Mouse (Mus musculus): ENCODE measurements around the gene Tsen54. TPM values are rescaled to one million over a fixed set of nuclear protein-coding genes. Genes with fewer than 3 reads are reported as not detected.

Tsen54 gene
- polyA plus RNA-seq, 1 experiment from 2014 or later, result 37.7 TPM

- no peak for ATAC-seq
- no peak overlapping the region for H3K9ac ChIP-seq (ENCODE audit: low read depth, low read length)
- H3K27me3 ChIP-seq (replicated peaks; ENCODE audit: control insufficient read depth, insufficient read depth, low read length), result peaks cover 18% of the 10 kb centered on the region
- H3K36me3 ChIP-seq (ENCODE audit: control insufficient read depth, insufficient read depth, low read length), result no peaks in the 10 kb centered on the region
- H3K4me3 ChIP-seq (ENCODE audit: low read length), result no peak overlapping the region
- H3K9me3 ChIP-seq (ENCODE audit: control insufficient read depth, low read length), result no peaks in the 10 kb centered on the region
- H3K4me2 ChIP-seq (ENCODE audit: low read depth, low read length), result no peak overlapping the region
- 81% methylated on average over 8 of the region's 8 CpGs for WGBS
- peaks cover 7% of the 10 kb centered on the region; the same call in 1 of the 2 replicates for H3K4me1 ChIP-seq (ENCODE audit: control insufficient read depth, insufficient read depth, low read length)
- no peak overlapping the region for H3K27ac ChIP-seq (ENCODE audit: low read length)
Observed at GRCm38 (mm10) chr11:115863895-115864294, 49.4 kb downstream of the Tsen54 start.

- no peak overlapping the region for H3K4me3 ChIP-seq (ENCODE audit: low read length)
- H3K9me3 ChIP-seq (ENCODE audit: control insufficient read depth, low read length), result no peaks in the 10 kb centered on the region
- ATAC-seq, result peak; percentile 83
- WGBS, result 62% methylated on average over 8 of the region's 8 CpGs
- H3K27me3 ChIP-seq (replicated peaks; ENCODE audit: control insufficient read depth, insufficient read depth, low read length), result no peaks in the 10 kb centered on the region
- H3K27ac ChIP-seq (ENCODE audit: low read length), result peak overlapping the region; percentile 63
- peaks cover 11% of the 10 kb centered on the region for H3K4me1 ChIP-seq (ENCODE audit: control insufficient read depth, insufficient read depth, low read length)
- H3K9ac ChIP-seq (ENCODE audit: low read depth, low read length), result no peak overlapping the region
- no peaks in the 10 kb centered on the region for H3K36me3 ChIP-seq (ENCODE audit: control insufficient read depth, insufficient read depth, low read length)
- no peak overlapping the region for H3K4me2 ChIP-seq (ENCODE audit: low read depth, low read length)
Observed at GRCm38 (mm10) chr11:115869393-115869792, 54.9 kb downstream of the Tsen54 start.

DNA sequence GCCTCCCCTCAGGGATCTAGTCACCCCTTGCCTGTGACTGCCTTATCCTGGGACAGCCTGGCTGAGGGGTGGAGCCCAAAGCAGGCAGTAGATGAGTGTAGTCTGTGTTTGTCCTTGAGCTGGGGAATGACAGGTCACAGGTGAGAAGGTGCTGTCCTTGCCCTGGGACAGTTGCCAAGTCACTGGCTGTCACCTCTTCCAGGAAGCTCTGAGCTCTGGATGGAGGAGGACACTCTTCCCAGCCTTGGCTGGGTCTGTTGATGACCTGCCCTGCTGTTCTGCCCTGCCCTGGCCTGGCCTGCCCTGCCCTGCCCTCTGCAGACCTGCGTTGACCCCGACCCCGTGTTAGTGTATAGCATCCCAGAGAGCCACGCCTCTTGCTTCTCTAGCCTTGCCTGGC, 57.9 kb downstream of the Tsen54 start:
- 59% methylated on average over 4 of the region's 4 CpGs for WGBS
- Histone ChIP-seq H3K27me3 (replicated peaks; ENCODE audit: control insufficient read depth, insufficient read depth, low read length) (no peaks in the 10 kb centered on the region), H3K9me3 (ENCODE audit: control insufficient read depth, low read length) (no peaks in the 10 kb centered on the region), H3K27ac (ENCODE audit: low read length) (peak overlapping the region; percentile 33; the same call in 1 of the 2 replicates), H3K4me2 (ENCODE audit: low read depth, low read length) (no peak overlapping the region), H3K4me3 (ENCODE audit: low read length) (no peak overlapping the region), H3K9ac (ENCODE audit: low read depth, low read length) (no peak overlapping the region), H3K4me1 (ENCODE audit: control insufficient read depth, insufficient read depth, low read length) (peaks cover 17% of the 10 kb centered on the region), H3K36me3 (ENCODE audit: control insufficient read depth, insufficient read depth, low read length) (no peaks in the 10 kb centered on the region)
- peak; percentile 8 for ATAC-seq

Small RNA genes within 50 kb of the gene (microRNA-seq; reads per million reads assigned to microRNA genes)
- not detected for gene Mir5621

Other genes starting within 250 kb of the Tsen54 start
- 90.0 and 103 TPM in 2 replicates for gene Mrps7, start 210.8 kb upstream of the Tsen54 start, polyA plus RNA-seq (2015; fragmentation: Nextera tagmentation; extraction: Ambion mirVana)
- 16.8 and 18.8 TPM in 2 replicates for gene Gga3, start 210.7 kb upstream of the Tsen54 start, polyA plus RNA-seq (2015; fragmentation: Nextera tagmentation; extraction: Ambion mirVana)
- 33.5 and 34.5 TPM in 2 replicates for gene Mif4gd, start 201.8 kb upstream of the Tsen54 start, polyA plus RNA-seq (2015; fragmentation: Nextera tagmentation; extraction: Ambion mirVana)
- gene Slc25a19, start 186.4 kb upstream of the Tsen54 start, polyA plus RNA-seq (2015; fragmentation: Nextera tagmentation; extraction: Ambion mirVana), result 30.3 and 31.3 TPM in 2 replicates
- gene Grb2, start 106.1 kb upstream of the Tsen54 start, polyA plus RNA-seq (2015; fragmentation: Nextera tagmentation; extraction: Ambion mirVana), result 67.1 and 73.1 TPM in 2 replicates
- 19.7 and 21.1 TPM in 2 replicates for gene Tmem94, start 49.3 kb upstream of the Tsen54 start, polyA plus RNA-seq (2015; fragmentation: Nextera tagmentation; extraction: Ambion mirVana)
- gene Caskin2, start 1.1 kb upstream of the Tsen54 start, polyA plus RNA-seq (2015; fragmentation: Nextera tagmentation; extraction: Ambion mirVana), result 11.2 and 11.7 TPM in 2 replicates
- 102 and 107 TPM in 2 replicates for gene Llgl2, start 9.3 kb downstream of the Tsen54 start, polyA plus RNA-seq (2015; fragmentation: Nextera tagmentation; extraction: Ambion mirVana)
- 168 and 230 TPM in 2 replicates for gene Myo15b, start 43.7 kb downstream of the Tsen54 start, polyA plus RNA-seq (2015; fragmentation: Nextera tagmentation; extraction: Ambion mirVana)
- gene Smim5, start 85.2 kb downstream of the Tsen54 start, polyA plus RNA-seq (2015; fragmentation: Nextera tagmentation; extraction: Ambion mirVana), result 1.6 and 3.1 TPM in 2 replicates
- 33.8 and 38.6 TPM in 2 replicates for gene Smim6, start 97.3 kb downstream of the Tsen54 start, polyA plus RNA-seq (2015; fragmentation: Nextera tagmentation; extraction: Ambion mirVana)
- 27.3 and 29.2 TPM in 2 replicates for gene Sap30bp, start 118.6 kb downstream of the Tsen54 start, polyA plus RNA-seq (2015; fragmentation: Nextera tagmentation; extraction: Ambion mirVana)
- gene Recql5, start 118.8 kb downstream of the Tsen54 start, polyA plus RNA-seq (2015; fragmentation: Nextera tagmentation; extraction: Ambion mirVana), result 15.7 and 16.7 TPM in 2 replicates
- gene Itgb4, start 160.0 kb downstream of the Tsen54 start, polyA plus RNA-seq (2015; fragmentation: Nextera tagmentation; extraction: Ambion mirVana), result 11.9 and 15.2 TPM in 2 replicates
- 360 and 389 TPM in 2 replicates for gene Galk1, start 198.0 kb downstream of the Tsen54 start, polyA plus RNA-seq (2015; fragmentation: Nextera tagmentation; extraction: Ambion mirVana)
- gene H3f3b, start 213.2 kb downstream of the Tsen54 start, polyA plus RNA-seq (2015; fragmentation: Nextera tagmentation; extraction: Ambion mirVana), result 1,239 and 1,387 TPM in 2 replicates
- 22.9 and 24.4 TPM in 2 replicates for gene Unk, start 215.6 kb downstream of the Tsen54 start, polyA plus RNA-seq (2015; fragmentation: Nextera tagmentation; extraction: Ambion mirVana)

Data from intestine, embryonic 16.5 days (tissue).